Mouse (Mus musculus) A20 (cell line): Measurements from ENCODE around the gene Rplp2.
"Not testable (repeated sequence)": the region's sequence is repeated elsewhere in the genome, so short reads cannot be mapped to it uniquely, and the experiment has no call there.

Experiments
- DNase-seq: peaks from one replicate; pipeline ENCODE4 v3.0.0-alpha.2; 2011; ENCODE audit warnings: low read depth, low spot score

Rplp2 gene

GRCm38 (mm10) chr7:141447110-141447991 is at the start of gene Rplp2:
Gene Rplp2 (plus strand): TSS chr7:141447370.
- peak; percentile 98 for DNase-seq

GRCm38 (mm10) chr7:141403305-141403704 is 43.9 kb upstream of the Rplp2 start:
- peak; percentile 70 for DNase-seq

- DNase-seq: no peak
Measured at GRCm38 (mm10) chr7:141405466-141405865, 41.7 kb upstream of the Rplp2 start.

- not testable (repeated sequence) for DNase-seq
Measured at GRCm38 (mm10) chr7:141407670-141408069, 39.5 kb upstream of the Rplp2 start.

GRCm38 (mm10) chr7:141408833-141409232 is 38.3 kb upstream of the Rplp2 start:
- peak; percentile 78 for DNase-seq

- DNase-seq: no peak
Measured at GRCm38 (mm10) chr7:141410631-141411030, 36.5 kb upstream of the Rplp2 start.

GRCm38 (mm10) chr7:141411667-141412066 is 35.5 kb upstream of the Rplp2 start:
- DNase-seq: no peak

GRCm38 (mm10) chr7:141413331-141413730 is 33.8 kb upstream of the Rplp2 start:
- DNase-seq: no peak

GRCm38 (mm10) chr7:141413809-141414584 is 33.2 kb upstream of the Rplp2 start, which contains the start of gene Gatd1:
Gene Gatd1 (minus strand): TSS chr7:141414136.
- peak; percentile 99 for DNase-seq

GRCm38 (mm10) chr7:141416144-141416841 is 30.9 kb upstream of the Rplp2 start:
- no peak for DNase-seq

GRCm38 (mm10) chr7:141417731-141418681 is 29.2 kb upstream of the Rplp2 start:
- peak; percentile 49 for DNase-seq

- peak; percentile 45 for DNase-seq
Measured at GRCm38 (mm10) chr7:141418970-141419369, 28.2 kb upstream of the Rplp2 start.

- DNase-seq: no peak
Measured at GRCm38 (mm10) chr7:141420030-141420702, 27.0 kb upstream of the Rplp2 start.

- DNase-seq: no peak
Measured at GRCm38 (mm10) chr7:141423811-141424210, 23.4 kb upstream of the Rplp2 start.

GRCm38 (mm10) chr7:141426948-141427730 is 20.0 kb upstream of the Rplp2 start:
- DNase-seq: no peak

- no peak for DNase-seq
Measured at GRCm38 (mm10) chr7:141428701-141429100, 18.5 kb upstream of the Rplp2 start.

- no peak for DNase-seq
Measured at GRCm38 (mm10) chr7:141429310-141429709, 17.9 kb upstream of the Rplp2 start, which contains the start of gene Cend1. Gene Cend1 (minus strand): TSS chr7:141429491.

- no peak for DNase-seq
Measured at GRCm38 (mm10) chr7:141429840-141430584, 17.2 kb upstream of the Rplp2 start.
